ENCODE assay signal across 8 mouse cellular contexts in the genomic region with DNA sequence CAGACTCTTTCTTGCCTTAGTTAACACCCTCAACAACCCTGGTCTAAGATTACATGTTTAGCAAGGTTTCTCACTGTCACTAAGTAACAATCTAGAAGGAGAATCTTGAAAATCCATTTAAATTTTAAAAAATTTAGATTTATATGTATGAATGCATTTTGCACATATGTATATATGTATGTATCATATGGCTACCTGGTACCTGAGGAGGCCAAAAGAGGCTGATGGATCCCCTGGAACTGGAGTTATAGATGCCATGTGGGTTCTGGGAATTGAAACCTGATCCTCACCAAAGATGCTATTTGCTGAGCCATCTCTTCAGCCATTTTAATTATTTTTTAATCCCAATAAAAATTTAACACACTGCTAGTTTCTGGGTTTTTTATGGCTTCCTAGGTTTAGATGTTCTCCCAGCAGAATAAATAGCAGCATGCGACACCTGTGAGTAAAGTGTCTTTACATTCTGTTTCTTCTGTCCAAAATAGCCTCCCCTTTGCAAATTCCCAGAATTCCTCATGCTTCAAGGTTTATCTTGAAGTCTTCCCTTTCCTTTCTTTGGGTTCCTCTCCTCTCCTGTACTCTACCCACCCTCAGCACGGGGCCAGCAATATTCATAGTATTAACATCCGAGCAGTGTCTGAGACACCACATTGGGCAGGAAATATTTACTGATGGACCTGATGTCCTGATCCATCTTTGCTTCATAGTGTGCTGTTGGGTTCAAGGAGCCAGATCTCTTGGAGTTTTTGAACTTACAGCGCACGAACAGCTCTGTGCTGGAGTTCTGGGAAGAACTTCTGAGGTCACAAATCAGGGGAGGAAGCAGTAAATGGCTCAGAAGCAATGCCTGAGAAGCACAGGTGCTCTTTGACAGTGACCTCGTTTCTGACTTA. TPM values are rescaled to one million over a fixed set of nuclear protein-coding genes. Genes with fewer than 3 reads are reported as not detected.
DNase-seq lines count a peak whose midpoint lies in the region; ATAC-seq lines count a peak whose summit lies in the region.
"Had no signal": no experiment of that assay in that cellular context is flagged by ENCODE, and none has a peak within 500 bp of the region (broad histone marks: within the 10 kb centered on the region; RNA-seq: fewer than 3 reads in every experiment).

No protein-coding gene starts in this region.

- no peak overlapping the region for H3K9ac ChIP-seq in neural tube, embryonic 11.5 days (ENCODE audit: low read length)
- H3K9ac ChIP-seq in embryonic facial prominence, embryonic 15.5 days: no peak overlapping the region

- no peaks in the 10 kb centered on the region for H3K9me3 ChIP-seq in neural tube, embryonic 11.5 days (ENCODE audit: control insufficient read depth, low read length)
- H3K9me3 ChIP-seq in embryonic facial prominence, embryonic 15.5 days (replicated peaks): no peaks in the 10 kb centered on the region
- no peaks in the 10 kb centered on the region for H3K9me3 ChIP-seq in limb, embryonic 10.5 days (replicated peaks)

- H3K4me2 ChIP-seq in neural tube, embryonic 11.5 days (ENCODE audit: low read depth): peak overlapping the region; percentile 54
- H3K4me2 ChIP-seq in embryonic facial prominence, embryonic 15.5 days (replicated peaks): peak overlapping the region; percentile 44

- peak overlapping the region; percentile 32 for H3K4me3 ChIP-seq in neural tube, embryonic 11.5 days (ENCODE audit: low read depth, low read length)
- H3K4me3 ChIP-seq in embryonic facial prominence, embryonic 15.5 days (replicated peaks): peak overlapping the region; percentile 41
- peak overlapping the region; percentile 56 for H3K4me3 ChIP-seq in limb, embryonic 10.5 days

- WGBS in neural tube, embryonic 11.5 days: 51% methylated on average over 6 of the region's 6 CpGs
- WGBS in embryonic facial prominence, embryonic 15.5 days: 51% methylated on average over 6 of the region's 6 CpGs
- 55% methylated on average over 6 of the region's 6 CpGs for WGBS in limb, embryonic 10.5 days

- DNase-seq in neural tube, embryonic 11.5 days (ENCODE audit: low spot score): no peak
- DNase-seq in neural tube, embryonic 10.5 days (ENCODE audit: extremely low spot score, low spot score): no peak
- no peak for DNase-seq in limb, embryonic 10.5 days (ENCODE audit: low spot score)
- peak; percentile 25 for DNase-seq in yolk sac, embryonic 10.5 days (ENCODE audit: low spot score)
- DNase-seq in ovary, postnatal 14 days (ENCODE audit: low spot score): no peak
- DNase-seq in left cerebral cortex, postnatal 25 days (ENCODE audit: low spot score in 2 of 2): no peak

- ATAC-seq in neural tube, embryonic 11.5 days (ENCODE audit: insufficient read depth, low FRiP score, low TSS enrichment): no peak
- ATAC-seq in embryonic facial prominence, embryonic 15.5 days (ENCODE audit: insufficient number of reproducible peaks, low FRiP score, low TSS enrichment, low read depth): no peak

- peaks cover 7% of the 10 kb centered on the region; the same call in 1 of the 2 replicates for H3K4me1 ChIP-seq in neural tube, embryonic 11.5 days (ENCODE audit: control insufficient read depth, insufficient read depth, low read length)
- peaks cover 19% of the 10 kb centered on the region for H3K4me1 ChIP-seq in embryonic facial prominence, embryonic 15.5 days
- peaks cover 58% of the 10 kb centered on the region for H3K4me1 ChIP-seq in limb, embryonic 10.5 days

- no peaks in the 10 kb centered on the region for H3K36me3 ChIP-seq in neural tube, embryonic 11.5 days (ENCODE audit: control insufficient read depth, insufficient read depth, low read length)
- no peaks in the 10 kb centered on the region for H3K36me3 ChIP-seq in embryonic facial prominence, embryonic 15.5 days
- no peaks in the 10 kb centered on the region for H3K36me3 ChIP-seq in limb, embryonic 10.5 days

- no peak overlapping the region for H3K27ac ChIP-seq in neural tube, embryonic 11.5 days (ENCODE audit: low read depth, low read length)
- H3K27ac ChIP-seq in embryonic facial prominence, embryonic 15.5 days (replicated peaks): no peak overlapping the region
- peak overlapping the region; percentile 85; the same call in 1 of the 2 replicates for H3K27ac ChIP-seq in limb, embryonic 10.5 days

- intact Hi-C loops in left cerebral cortex, postnatal 25 days (cut with DNase I): no loop called here

- no peaks in the 10 kb centered on the region for H3K27me3 ChIP-seq in neural tube, embryonic 11.5 days (ENCODE audit: control insufficient read depth, insufficient read depth, low read length)
- H3K27me3 ChIP-seq in embryonic facial prominence, embryonic 15.5 days: no peaks in the 10 kb centered on the region
- H3K27me3 ChIP-seq in limb, embryonic 10.5 days (ENCODE audit: low read depth, poor library complexity, severe bottlenecking): peaks cover 21% of the 10 kb centered on the region

RNA-seq across cellular contexts. Expression of a gene that starts 1.9 kb away (rescaled TPM):
- 0.42 TPM in 1 of 2 replicates, not detected in the other for polyA plus RNA-seq in neural tube, embryonic 11.5 days (2014; fragmentation: Nextera tagmentation; extraction: Ambion mirVana)
- polyA plus RNA-seq in embryonic facial prominence, embryonic 15.5 days (2015; fragmentation: Nextera tagmentation; extraction: Ambion mirVana): 1.6 TPM in 1 of 2 replicates, not detected in the other
- 0.41 TPM in 1 of 2 replicates, not detected in the other for polyA plus RNA-seq in limb, embryonic 10.5 days (2016; fragmentation: Nextera tagmentation; extraction: Ambion mirVana)
- total RNA-seq in left cerebral cortex, postnatal 25 days (2021): not detected
- polyA plus RNA-seq: large intestine, adult 2 months had no signal

RNA-seq across cellular contexts. Expression of a gene that starts 3.1 kb away (rescaled TPM):
- polyA plus RNA-seq in neural tube, embryonic 11.5 days (2014; fragmentation: Nextera tagmentation; extraction: Ambion mirVana): 11.4 and 24.5 TPM in 2 replicates
- polyA plus RNA-seq in embryonic facial prominence, embryonic 15.5 days (2015; fragmentation: Nextera tagmentation; extraction: Ambion mirVana): 25.9 and 30.4 TPM in 2 replicates
- 12.7 and 15.9 TPM in 2 replicates for polyA plus RNA-seq in limb, embryonic 10.5 days (2016; fragmentation: Nextera tagmentation; extraction: Ambion mirVana)
- 1 to 10 TPM; 6.9 to 9.0 TPM for total RNA-seq in left cerebral cortex, postnatal 25 days (2021)

RNA-seq across cellular contexts. Expression of a gene that starts 8.3 kb away (rescaled TPM):
- polyA plus RNA-seq in neural tube, embryonic 11.5 days (2014; fragmentation: Nextera tagmentation; extraction: Ambion mirVana): 24.5 and 46.0 TPM in 2 replicates
- 76.7 and 79.1 TPM in 2 replicates for polyA plus RNA-seq in embryonic facial prominence, embryonic 15.5 days (2015; fragmentation: Nextera tagmentation; extraction: Ambion mirVana)
- 18.9 and 27.3 TPM in 2 replicates for polyA plus RNA-seq in limb, embryonic 10.5 days (2016; fragmentation: Nextera tagmentation; extraction: Ambion mirVana)
- total RNA-seq in left cerebral cortex, postnatal 25 days (2021): 100 to 1,000 TPM; 158 to 179 TPM

RNA-seq across cellular contexts. Expression of a gene that starts 9.5 kb away (rescaled TPM):
- 5.8 and 6.7 TPM in 2 replicates for polyA plus RNA-seq in neural tube, embryonic 11.5 days (2014; fragmentation: Nextera tagmentation; extraction: Ambion mirVana)
- polyA plus RNA-seq in embryonic facial prominence, embryonic 15.5 days (2015; fragmentation: Nextera tagmentation; extraction: Ambion mirVana): 4.7 and 5.7 TPM in 2 replicates
- polyA plus RNA-seq in limb, embryonic 10.5 days (2016; fragmentation: Nextera tagmentation; extraction: Ambion mirVana): 6.5 and 7.3 TPM in 2 replicates
- 1 to 10 TPM; 5.6 to 7.5 TPM for total RNA-seq in left cerebral cortex, postnatal 25 days (2021)

RNA-seq across cellular contexts. Expression of a gene that starts 14.7 kb away (rescaled TPM):
- 5.8 and 5.9 TPM in 2 replicates for polyA plus RNA-seq in neural tube, embryonic 11.5 days (2014; fragmentation: Nextera tagmentation; extraction: Ambion mirVana)
- 8.7 and 11.5 TPM in 2 replicates for polyA plus RNA-seq in embryonic facial prominence, embryonic 15.5 days (2015; fragmentation: Nextera tagmentation; extraction: Ambion mirVana)
- 7.7 and 9.4 TPM in 2 replicates for polyA plus RNA-seq in limb, embryonic 10.5 days (2016; fragmentation: Nextera tagmentation; extraction: Ambion mirVana)
- total RNA-seq in left cerebral cortex, postnatal 25 days (2021): 10 to 100 TPM; 25.6 to 30.9 TPM
